Mouse (Mus musculus): Measurements from ENCODE around the gene Gab2. TPM values are rescaled to one million over a fixed set of nuclear protein-coding genes. Genes with fewer than 3 reads are reported as not detected.
"Not testable (repeated sequence)": the region's sequence is repeated elsewhere in the genome, so short reads cannot be mapped to it uniquely, and the experiment has no call there.

Gab2 gene
- total RNA-seq, 1 experiment from 2014 or later, result 41.9 TPM

GRCm38 (mm10) chr7:97211117-97211516 is 129.7 kb downstream of the Gab2 start:
- peak; percentile 99 for ATAC-seq (replicated peaks; ENCODE audit: insufficient number of reproducible peaks, low FRiP score, low TSS enrichment, poor library complexity, severe bottlenecking)

- ATAC-seq (replicated peaks; ENCODE audit: insufficient number of reproducible peaks, low FRiP score, low TSS enrichment, poor library complexity, severe bottlenecking), result no peak
Measured at GRCm38 (mm10) chr7:97223836-97224235, 142.4 kb downstream of the Gab2 start.

- ATAC-seq (replicated peaks; ENCODE audit: insufficient number of reproducible peaks, low FRiP score, low TSS enrichment, poor library complexity, severe bottlenecking), result no peak
Measured at GRCm38 (mm10) chr7:97245261-97245949, 164.0 kb downstream of the Gab2 start.

DNA sequence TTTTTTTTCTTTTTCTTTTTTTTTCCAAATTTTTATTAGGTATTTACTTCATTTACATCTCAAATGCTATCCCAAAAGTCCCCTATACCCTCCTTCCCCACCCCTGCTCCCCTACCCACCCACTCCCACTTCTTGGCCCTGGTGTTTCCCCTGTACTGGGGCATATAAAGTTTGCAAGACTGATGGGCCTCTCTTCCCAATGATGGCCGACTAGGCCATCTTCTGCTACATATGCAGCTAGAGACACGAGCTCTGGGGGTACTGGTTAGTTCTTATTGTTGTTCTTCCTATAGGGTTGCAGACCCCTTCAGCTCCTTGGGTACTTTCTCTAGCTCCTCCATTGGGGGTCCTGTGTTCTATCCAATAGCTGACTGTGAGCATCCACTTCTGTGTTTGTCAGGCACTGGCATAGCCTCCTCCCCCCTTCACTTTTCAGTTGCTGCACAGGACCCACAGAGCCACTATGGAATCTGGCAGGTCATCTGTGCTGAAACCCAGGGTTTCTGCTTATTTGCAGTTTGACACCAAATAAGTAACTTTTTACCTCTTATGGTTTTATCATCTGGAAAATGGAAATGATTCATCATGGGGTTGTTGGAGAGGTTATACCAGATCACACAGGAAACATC is 164.7 kb downstream of the Gab2 start:
- ATAC-seq (replicated peaks; ENCODE audit: insufficient number of reproducible peaks, low FRiP score, low TSS enrichment, poor library complexity, severe bottlenecking), result not testable (repeated sequence)

DNA sequence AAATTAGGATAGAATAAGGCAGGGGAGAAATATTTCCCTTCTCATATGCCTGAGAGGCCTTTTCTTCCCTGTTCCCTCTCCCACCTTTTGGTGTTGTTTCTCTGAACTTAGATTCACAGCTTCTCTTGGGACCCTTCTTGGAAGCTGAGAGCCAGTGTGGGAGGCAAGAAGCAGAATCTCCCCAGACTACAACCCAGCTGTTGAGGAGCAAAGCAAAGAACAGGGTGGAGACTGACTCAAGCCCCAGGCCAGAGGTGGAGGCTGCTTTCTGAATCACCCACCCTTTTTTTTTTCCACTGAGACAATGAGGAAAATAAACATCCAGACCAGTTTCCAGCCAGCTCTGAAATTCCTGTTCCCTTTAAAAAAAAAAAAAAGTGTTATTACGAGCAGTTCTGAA is 166.3 kb downstream of the Gab2 start:
- ATAC-seq (replicated peaks; ENCODE audit: insufficient number of reproducible peaks, low FRiP score, low TSS enrichment, poor library complexity, severe bottlenecking), result no peak

DNA sequence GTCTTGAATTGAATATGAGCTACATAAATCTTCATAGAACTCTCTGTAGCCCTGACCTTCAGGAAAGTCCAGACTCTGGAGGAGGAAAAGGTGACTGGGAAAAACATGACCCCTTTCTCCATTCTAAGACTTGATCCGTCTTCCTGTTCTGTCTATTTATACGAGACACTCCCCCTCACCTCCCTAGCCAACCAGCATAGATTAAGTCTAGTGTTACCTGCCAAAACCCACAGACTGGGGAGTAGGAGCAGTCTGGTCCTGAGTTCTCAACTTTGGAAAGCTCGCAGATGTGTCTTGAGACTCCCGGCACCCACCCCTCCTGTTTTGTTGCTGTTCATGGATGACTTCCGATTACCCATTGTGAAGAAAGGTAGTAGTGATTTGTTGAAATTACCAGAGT is 166.8 kb downstream of the Gab2 start:
- no peak for ATAC-seq (replicated peaks; ENCODE audit: insufficient number of reproducible peaks, low FRiP score, low TSS enrichment, poor library complexity, severe bottlenecking)

DNA sequence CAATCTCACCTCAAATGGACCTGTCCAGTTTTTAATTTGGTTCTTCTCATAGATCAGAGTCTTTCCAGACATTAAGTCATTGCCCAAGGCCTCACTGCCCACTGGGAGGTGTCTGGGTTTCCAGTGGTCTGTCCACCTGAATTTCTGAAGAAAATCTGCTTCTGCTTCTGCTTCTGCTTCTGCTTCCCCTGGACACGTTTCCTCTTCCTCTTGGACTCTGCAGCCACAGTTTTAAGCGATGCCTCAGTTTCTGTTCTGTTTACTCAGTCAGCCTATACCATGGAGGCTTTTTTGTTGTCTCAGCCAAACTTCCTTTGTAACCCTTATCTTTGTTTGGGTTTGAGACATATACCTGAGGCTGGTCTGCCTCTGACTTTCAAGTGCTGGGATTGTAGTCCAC is 170.3 kb downstream of the Gab2 start:
- ATAC-seq (replicated peaks; ENCODE audit: insufficient number of reproducible peaks, low FRiP score, low TSS enrichment, poor library complexity, severe bottlenecking), result peak; percentile 86

GRCm38 (mm10) chr7:97262541-97262940 is 181.2 kb downstream of the Gab2 start:
- no peak for ATAC-seq (replicated peaks; ENCODE audit: insufficient number of reproducible peaks, low FRiP score, low TSS enrichment, poor library complexity, severe bottlenecking)

DNA sequence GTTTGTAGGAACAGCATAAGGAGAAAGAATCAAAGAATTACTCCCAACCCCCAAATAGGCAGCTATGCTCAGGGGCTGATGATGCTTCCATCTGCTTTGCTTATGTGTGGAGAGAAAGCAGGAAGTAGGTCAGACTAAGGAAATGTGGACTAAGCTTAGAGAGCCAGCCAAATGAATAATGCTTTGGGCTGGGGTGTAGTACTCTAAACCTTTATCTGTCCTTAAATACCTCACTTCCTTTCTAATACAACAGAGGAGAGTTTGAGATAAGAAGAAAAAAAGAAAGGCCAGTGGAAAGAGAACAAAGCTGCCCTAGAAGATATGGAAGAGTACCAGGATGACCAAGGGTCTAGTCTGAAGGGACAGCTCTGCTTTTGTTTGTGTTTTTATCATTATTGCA is 189.0 kb downstream of the Gab2 start:
- no peak for ATAC-seq (replicated peaks; ENCODE audit: insufficient number of reproducible peaks, low FRiP score, low TSS enrichment, poor library complexity, severe bottlenecking)

DNA sequence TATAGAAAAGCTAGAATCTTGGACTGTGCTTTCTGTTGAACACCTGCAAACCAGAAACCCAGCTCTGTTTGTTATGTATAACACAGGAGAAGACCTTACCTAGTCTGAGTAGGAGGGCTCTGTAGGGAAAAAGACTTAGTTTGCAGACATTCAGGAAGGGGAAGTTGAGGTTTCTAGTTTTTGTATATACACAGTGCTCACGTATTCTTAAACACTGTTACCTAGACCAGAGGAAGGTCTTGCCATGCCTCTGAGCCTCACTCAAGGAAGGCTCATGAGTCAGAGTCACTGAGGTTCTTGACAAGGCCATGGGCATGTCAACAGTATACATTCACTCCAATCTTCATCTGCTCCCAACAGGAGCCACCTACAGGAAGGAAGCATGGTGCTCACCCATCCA is 189.7 kb downstream of the Gab2 start:
- 0 out of 2 replicates have a peak, but pooled peaks have one; percentile 22 for ATAC-seq (replicated peaks; ENCODE audit: insufficient number of reproducible peaks, low FRiP score, low TSS enrichment, poor library complexity, severe bottlenecking)

DNA sequence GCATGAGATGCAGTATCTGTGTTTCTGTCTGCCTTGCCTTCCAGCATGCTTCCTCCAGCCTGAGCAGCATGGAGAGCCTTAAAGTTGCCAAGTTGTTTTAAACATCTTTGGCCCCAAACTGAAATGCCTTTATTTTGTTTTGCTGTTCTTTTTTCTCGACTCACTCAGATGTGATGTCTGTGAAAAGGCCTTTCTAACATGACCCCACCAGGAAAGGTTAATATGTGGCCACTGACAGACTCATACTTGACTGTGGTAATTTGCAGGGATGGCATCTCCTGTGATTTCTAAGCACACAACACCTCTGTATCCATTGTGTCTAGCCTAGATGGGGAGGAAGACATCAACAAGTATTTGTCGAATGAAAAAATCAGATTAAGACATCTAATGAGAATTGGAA is 215.6 kb downstream of the Gab2 start:
- no peak for ATAC-seq (replicated peaks; ENCODE audit: insufficient number of reproducible peaks, low FRiP score, low TSS enrichment, poor library complexity, severe bottlenecking)

DNA sequence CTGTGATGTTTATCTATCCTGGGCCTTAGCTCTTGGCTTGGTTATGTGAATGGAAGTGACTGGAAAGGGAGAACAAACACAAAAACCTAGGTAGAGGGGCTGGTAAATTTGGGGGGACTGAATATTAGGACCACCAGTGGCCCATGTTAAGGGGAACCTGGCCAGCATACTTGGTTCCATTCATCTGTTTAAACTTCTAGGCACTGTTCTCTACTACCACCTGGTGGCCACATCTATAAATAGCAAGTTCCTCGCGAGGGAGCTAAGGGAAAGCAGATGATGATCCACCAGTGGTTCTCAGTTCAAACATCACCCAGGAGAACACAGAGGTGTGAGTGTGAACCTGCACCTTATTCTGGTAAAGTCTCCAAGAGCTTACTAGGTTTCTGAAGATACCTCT is 216.1 kb downstream of the Gab2 start:
- peak; percentile 61 for ATAC-seq (replicated peaks; ENCODE audit: insufficient number of reproducible peaks, low FRiP score, low TSS enrichment, poor library complexity, severe bottlenecking)

DNA sequence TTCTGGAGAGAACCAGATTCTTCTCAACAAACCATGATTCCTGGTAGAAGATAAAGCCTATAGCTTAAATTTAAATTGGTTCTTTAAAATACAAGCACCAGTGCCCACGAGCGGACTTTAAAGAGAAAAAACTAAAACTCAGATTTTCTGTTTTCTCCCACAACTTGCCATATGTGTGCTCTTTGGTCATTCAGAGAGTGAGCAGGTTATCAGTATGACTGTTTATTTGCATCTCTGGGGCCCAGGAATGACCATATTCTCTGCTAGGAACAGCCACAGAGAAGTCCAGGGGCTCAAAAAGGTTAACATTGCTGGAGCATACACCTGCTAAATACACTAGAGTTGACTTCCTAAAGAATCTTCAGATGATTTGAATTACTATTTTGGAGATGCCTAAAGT is 216.9 kb downstream of the Gab2 start:
- ATAC-seq (replicated peaks; ENCODE audit: insufficient number of reproducible peaks, low FRiP score, low TSS enrichment, poor library complexity, severe bottlenecking), result no peak

- ATAC-seq (replicated peaks; ENCODE audit: insufficient number of reproducible peaks, low FRiP score, low TSS enrichment, poor library complexity, severe bottlenecking), result no peak
Measured at GRCm38 (mm10) chr7:97298943-97299342, 217.6 kb downstream of the Gab2 start.

- ATAC-seq (replicated peaks; ENCODE audit: insufficient number of reproducible peaks, low FRiP score, low TSS enrichment, poor library complexity, severe bottlenecking), result no peak
Measured at GRCm38 (mm10) chr7:97300914-97301313, 219.5 kb downstream of the Gab2 start.

DNA sequence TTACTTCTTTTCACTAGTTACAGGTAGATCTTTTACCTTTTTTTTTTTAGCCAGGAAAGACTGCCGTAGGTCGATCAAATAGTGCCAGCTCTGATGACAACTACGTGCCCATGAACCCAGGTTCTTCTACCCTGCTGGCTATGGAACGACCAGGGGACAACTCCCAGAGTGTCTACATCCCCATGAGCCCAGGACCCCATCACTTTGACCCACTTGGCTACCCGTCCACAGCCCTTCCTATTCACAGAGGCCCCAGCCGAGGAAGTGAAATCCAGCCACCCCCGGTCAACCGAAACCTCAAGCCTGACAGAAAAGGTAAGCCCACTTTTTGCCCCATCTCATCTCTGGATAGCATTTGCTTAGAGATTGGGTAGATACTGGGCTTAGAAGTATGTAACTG is 219.9 kb downstream of the Gab2 start:
- ATAC-seq (replicated peaks; ENCODE audit: insufficient number of reproducible peaks, low FRiP score, low TSS enrichment, poor library complexity, severe bottlenecking), result no peak

GRCm38 (mm10) chr7:97302261-97302660 is 220.9 kb downstream of the Gab2 start:
- ATAC-seq (replicated peaks; ENCODE audit: insufficient number of reproducible peaks, low FRiP score, low TSS enrichment, poor library complexity, severe bottlenecking), result no peak

DNA sequence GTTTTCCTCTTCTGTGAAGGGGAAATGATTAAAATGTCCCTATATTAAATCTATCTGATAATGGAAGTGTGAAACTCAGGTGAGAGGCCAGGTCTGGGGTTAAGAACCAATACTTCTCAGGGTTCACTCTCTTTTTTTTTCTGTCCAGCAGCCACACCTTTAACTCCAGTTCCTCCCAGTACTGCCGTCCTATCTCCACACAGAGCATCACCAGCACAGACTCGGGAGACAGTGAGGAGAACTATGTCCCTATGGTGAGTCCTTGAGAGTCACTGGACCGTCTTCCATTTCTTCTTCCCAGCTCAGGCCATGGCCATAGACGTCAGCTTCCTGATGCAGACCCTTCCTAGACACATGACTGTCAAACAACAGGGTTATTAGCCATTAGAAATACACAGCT is 221.5 kb downstream of the Gab2 start:
- no peak for ATAC-seq (replicated peaks; ENCODE audit: insufficient number of reproducible peaks, low FRiP score, low TSS enrichment, poor library complexity, severe bottlenecking)

GRCm38 (mm10) chr7:97303614-97304013 is 222.2 kb downstream of the Gab2 start:
- no peak for ATAC-seq (replicated peaks; ENCODE audit: insufficient number of reproducible peaks, low FRiP score, low TSS enrichment, poor library complexity, severe bottlenecking)

DNA sequence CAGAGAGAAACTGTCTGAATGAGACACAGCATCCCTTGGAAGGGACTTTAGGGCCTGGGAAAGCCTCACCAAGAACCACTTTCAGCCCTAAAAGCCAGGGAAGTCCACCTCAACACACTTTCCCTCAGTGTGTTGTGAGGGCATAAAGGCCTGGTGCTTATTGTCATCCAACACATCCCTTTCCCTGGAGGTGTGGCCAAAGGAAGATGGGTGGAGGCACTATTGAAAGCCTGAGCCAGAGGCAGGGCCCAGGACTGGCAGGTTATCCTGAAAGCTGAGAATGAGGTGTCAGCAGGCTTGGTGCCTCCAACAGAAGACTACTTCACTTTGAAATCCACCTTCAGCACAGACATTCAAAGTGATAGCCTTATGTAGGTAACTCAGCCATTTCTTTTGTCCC is 223.1 kb downstream of the Gab2 start:
- no peak for ATAC-seq (replicated peaks; ENCODE audit: insufficient number of reproducible peaks, low FRiP score, low TSS enrichment, poor library complexity, severe bottlenecking)

DNA sequence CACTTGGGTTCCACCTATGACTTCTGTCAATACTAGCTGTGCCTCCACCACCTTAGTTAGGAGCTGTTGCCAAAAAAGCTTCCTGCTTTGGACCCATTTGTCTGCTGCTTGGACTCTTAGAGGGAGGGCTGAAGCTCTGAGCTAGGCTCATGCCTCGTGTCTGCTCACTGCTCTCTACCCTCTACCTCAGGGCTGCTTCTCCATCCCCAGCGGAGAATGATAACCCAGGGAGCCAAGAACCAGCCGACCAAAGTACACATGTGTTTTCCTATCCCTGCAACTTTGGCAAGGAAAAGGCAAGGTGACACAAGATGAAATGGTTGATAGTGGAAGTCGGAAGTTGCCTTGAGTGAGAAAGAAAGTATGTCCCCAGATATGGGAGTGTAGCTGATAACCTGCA is 223.8 kb downstream of the Gab2 start:
- no peak for ATAC-seq (replicated peaks; ENCODE audit: insufficient number of reproducible peaks, low FRiP score, low TSS enrichment, poor library complexity, severe bottlenecking)
